Mouse (Mus musculus) ZHBTc4 (cell line): Measurements from ENCODE around the gene Kif26b.

Experiments used
- DNase-seq: peaks from one replicate; pipeline ENCODE4 v3.0.0-alpha.2; 2011; ENCODE audit warnings: low read depth, low spot score

Kif26b gene

GRCm38 (mm10) chr1:178912936-178913716, 384.2 kb downstream of the Kif26b start:
- DNase-seq = no peak

- DNase-seq = peak; percentile 77
Measured at GRCm38 (mm10) chr1:178915056-178915455, 386.1 kb downstream of the Kif26b start.

GRCm38 (mm10) chr1:178917194-178917902, 388.4 kb downstream of the Kif26b start:
- peak; percentile 19 for DNase-seq

- DNase-seq = no peak
Measured at GRCm38 (mm10) chr1:178924492-178925183, 395.7 kb downstream of the Kif26b start.

GRCm38 (mm10) chr1:178929531-178929930, 400.6 kb downstream of the Kif26b start:
- DNase-seq = no peak

- no peak for DNase-seq
Measured at GRCm38 (mm10) chr1:178933953-178934637, 405.2 kb downstream of the Kif26b start.

- DNase-seq = no peak
Measured at GRCm38 (mm10) chr1:178936457-178936856, 407.5 kb downstream of the Kif26b start.

- no peak for DNase-seq
Measured at GRCm38 (mm10) chr1:178936976-178937375, 408.1 kb downstream of the Kif26b start.

GRCm38 (mm10) chr1:178940353-178940752, 411.4 kb downstream of the Kif26b start:
- no peak for DNase-seq

GRCm38 (mm10) chr1:178942251-178942963, 413.5 kb downstream of the Kif26b start:
- no peak for DNase-seq

GRCm38 (mm10) chr1:178952910-178953309, 424.0 kb downstream of the Kif26b start:
- no peak for DNase-seq

- DNase-seq = peak; percentile 52
Measured at GRCm38 (mm10) chr1:178958641-178959040, 429.7 kb downstream of the Kif26b start.

- peak; percentile 82 for DNase-seq
Measured at GRCm38 (mm10) chr1:178960015-178960559, 431.2 kb downstream of the Kif26b start.

- DNase-seq = no peak
Measured at GRCm38 (mm10) chr1:178961661-178962060, 432.7 kb downstream of the Kif26b start.

GRCm38 (mm10) chr1:178972055-178972454, 443.1 kb downstream of the Kif26b start:
- DNase-seq = no peak

GRCm38 (mm10) chr1:178978617-178979245, 449.8 kb downstream of the Kif26b start:
- DNase-seq = no peak

- no peak for DNase-seq
Measured at GRCm38 (mm10) chr1:178980185-178980584, 451.3 kb downstream of the Kif26b start.

GRCm38 (mm10) chr1:178981641-178982040, 452.7 kb downstream of the Kif26b start:
- DNase-seq = no peak

GRCm38 (mm10) chr1:178988176-178988575, 459.3 kb downstream of the Kif26b start:
- no peak for DNase-seq
